7 mouse cellular contexts compared by ENCODE assay signal in the genomic region with DNA sequence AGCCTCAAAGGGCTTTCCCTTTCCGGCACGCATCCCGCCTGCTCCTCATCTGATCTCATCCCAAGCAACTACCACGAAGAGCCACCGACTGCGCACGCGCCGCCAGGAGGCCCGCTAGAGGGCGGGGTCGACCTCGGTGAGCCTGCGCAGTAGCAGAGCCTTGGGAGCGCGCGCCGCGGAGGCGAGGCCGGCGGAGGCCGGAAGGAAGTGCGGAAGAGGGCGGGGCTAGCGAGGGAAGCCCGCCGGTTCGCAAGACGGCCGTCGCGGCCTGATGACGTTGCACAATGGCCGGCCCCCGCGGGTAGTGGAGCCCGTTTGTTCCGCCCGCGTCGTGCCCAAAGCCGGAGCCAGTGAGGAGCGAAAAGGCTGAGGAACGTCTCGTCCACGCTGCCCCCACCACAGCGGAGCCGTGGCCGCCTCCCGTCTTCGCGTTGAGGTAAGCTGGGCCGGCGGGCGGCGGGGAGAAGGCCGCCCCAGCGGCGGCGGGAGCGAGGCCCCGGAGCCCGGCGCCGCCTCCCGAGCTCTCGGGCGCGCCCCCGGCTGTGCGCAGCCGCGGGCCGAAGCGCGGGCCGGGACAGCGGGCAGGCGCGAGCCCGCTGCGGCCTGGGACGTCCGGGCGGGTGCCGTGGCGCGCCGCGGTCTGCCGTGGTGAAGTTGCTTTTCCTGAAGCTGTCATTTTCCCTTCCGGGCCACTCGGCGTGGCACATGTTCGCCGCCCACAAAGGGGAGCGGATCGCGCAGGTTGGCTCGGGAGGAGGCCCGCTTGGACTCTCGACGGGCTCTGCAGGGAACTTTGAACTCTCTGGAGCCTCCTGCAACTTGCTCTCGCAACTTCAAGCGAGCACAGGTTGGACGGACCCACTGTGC. TPM values are rescaled to one million over a fixed set of nuclear protein-coding genes. Genes with fewer than 3 reads are reported as not detected.
DNase-seq lines count a peak whose midpoint lies in the region; ATAC-seq and TF ChIP-seq lines count a peak whose summit lies in the region.

A gene (plus strand): TSS at position 245 of the 867 bp plus-strand sequence.

- peak within 1 kb of the TSS; percentile 94 for H3K27ac ChIP-seq in embryonic facial prominence, embryonic 10.5 days (replicated peaks)
- peak within 1 kb of the TSS; percentile 98 for H3K27ac ChIP-seq in intestine, postnatal 0 days (ENCODE audit: low read depth, low read length)
- H3K27ac ChIP-seq in midbrain, embryonic 12.5 days (replicated peaks), result peak within 1 kb of the TSS; percentile 80
- peak within 1 kb of the TSS; percentile 91 for H3K27ac ChIP-seq in small intestine, adult 2 months (ENCODE audit: insufficient read depth, low read depth, low read length)

- peaks cover 36% of the 10 kb centered on the region for H3K36me3 ChIP-seq in embryonic facial prominence, embryonic 10.5 days (replicated peaks)
- H3K36me3 ChIP-seq in intestine, postnatal 0 days (ENCODE audit: control insufficient read depth, insufficient read depth), result peaks cover 14% of the 10 kb centered on the region
- peaks cover 22% of the 10 kb centered on the region for H3K36me3 ChIP-seq in midbrain, embryonic 12.5 days
- H3K36me3 ChIP-seq in small intestine, adult 2 months (ENCODE audit: control insufficient read depth, insufficient read depth, low read length), result peaks cover 7% of the 10 kb centered on the region; the same call in 1 of the 2 replicates

- peaks cover 23% of the 10 kb centered on the region for H3K4me1 ChIP-seq in embryonic facial prominence, embryonic 10.5 days
- H3K4me1 ChIP-seq in intestine, postnatal 0 days (replicated peaks; ENCODE audit: control insufficient read depth, insufficient read depth, low read length), result 0 out of 2 replicates have a peak, but pooled peaks cover 4% of the 10 kb centered on the region
- H3K4me1 ChIP-seq in midbrain, embryonic 12.5 days, result peaks cover 26% of the 10 kb centered on the region
- peaks cover 6% of the 10 kb centered on the region for H3K4me1 ChIP-seq in small intestine, adult 2 months (ENCODE audit: control insufficient read depth, insufficient read depth, insufficient read length, low read length)

- peak within 1 kb of the TSS; percentile 76 for H3K4me2 ChIP-seq in intestine, postnatal 0 days (replicated peaks; ENCODE audit: low read depth)
- H3K4me2 ChIP-seq in midbrain, embryonic 12.5 days (replicated peaks), result peak within 1 kb of the TSS; percentile 93

- H3K9me3 ChIP-seq in embryonic facial prominence, embryonic 10.5 days, result no peaks in the 10 kb centered on the region
- no peaks in the 10 kb centered on the region for H3K9me3 ChIP-seq in intestine, postnatal 0 days (ENCODE audit: control insufficient read depth)
- H3K9me3 ChIP-seq in midbrain, embryonic 12.5 days, result no peaks in the 10 kb centered on the region

- DNase-seq in adrenal gland, postnatal 10 days, result peak; percentile 99
- DNase-seq in embryonic facial prominence, embryonic 10.5 days (ENCODE audit: low spot score), result peak; percentile 100
- peak; percentile 49 for DNase-seq in gonadal fat pad, adult 2 months (ENCODE audit: low read depth)
- peak; percentile 100 for DNase-seq in left cerebral cortex, postnatal 4 days

- H3K4me3 ChIP-seq in embryonic facial prominence, embryonic 10.5 days, result peak within 1 kb of the TSS; percentile 89
- H3K4me3 ChIP-seq in intestine, postnatal 0 days (ENCODE audit: low read depth, low read length), result peak within 1 kb of the TSS; percentile 95
- H3K4me3 ChIP-seq in midbrain, embryonic 12.5 days, result peak within 1 kb of the TSS; percentile 95
- H3K4me3 ChIP-seq in small intestine, adult 2 months (ENCODE audit: low read depth, low read length), result peak within 1 kb of the TSS; percentile 83

- peak; percentile 72 for TF ChIP-seq POLR2A in small intestine, adult 2 months (IDR thresholded peaks at IDR 0.05; ENCODE audit: low read depth, low read length)

- ATAC-seq in intestine, postnatal 0 days, result peak; percentile 93
- peak; percentile 91 for ATAC-seq in midbrain, embryonic 12.5 days (ENCODE audit: low FRiP score, low read depth)

- WGBS in embryonic facial prominence, embryonic 10.5 days, result under 1% methylated on average over 107 of the region's 107 CpGs
- under 1% methylated on average over 78 of the region's 107 CpGs for WGBS in intestine, postnatal 0 days
- WGBS in midbrain, embryonic 12.5 days, result under 1% methylated on average over 102 of the region's 107 CpGs
- under 1% methylated on average over 101 of the region's 107 CpGs for WGBS in small intestine, adult 2 months

- intact Hi-C loops in left cerebral cortex, postnatal 4 days (cut with DNase I), result no loop called here

- H3K9ac ChIP-seq in intestine, postnatal 0 days (ENCODE audit: low read depth, low read length), result peak within 1 kb of the TSS; percentile 95
- H3K9ac ChIP-seq in midbrain, embryonic 12.5 days (replicated peaks), result peak within 1 kb of the TSS; percentile 92

- H3K27me3 ChIP-seq in embryonic facial prominence, embryonic 10.5 days (replicated peaks; ENCODE audit: low read depth, poor library complexity, severe bottlenecking), result no peaks in the 10 kb centered on the region
- H3K27me3 ChIP-seq in intestine, postnatal 0 days (replicated peaks; ENCODE audit: control insufficient read depth, insufficient read depth, low read length), result no peaks in the 10 kb centered on the region
- H3K27me3 ChIP-seq in midbrain, embryonic 12.5 days, result no peaks in the 10 kb centered on the region
- no peaks in the 10 kb centered on the region for H3K27me3 ChIP-seq in small intestine, adult 2 months (ENCODE audit: control insufficient read depth, insufficient read depth, low read length)

- peak; percentile 67 for TF ChIP-seq CTCF in intestine, postnatal 0 days (IDR thresholded peaks at IDR 0.05; ENCODE audit: low read depth)
- 0 out of 2 replicates have a peak, but pooled peaks have one; percentile 13 for TF ChIP-seq CTCF in small intestine, adult 2 months (IDR thresholded peaks at IDR 0.05; ENCODE audit: extremely low read depth, insufficient read length, insufficient replicate concordance, low read depth, low read length)

RNA-seq across cellular contexts. Expression of the gene that starts here (rescaled TPM):
- total RNA-seq in adrenal gland, postnatal 10 days (2021), result 10 to 100 TPM; 36.2 to 37.7 TPM
- 81.8 and 82.5 TPM in 2 replicates for polyA plus RNA-seq in embryonic facial prominence, embryonic 10.5 days (2016; fragmentation: Nextera tagmentation; extraction: Ambion mirVana)
- polyA plus RNA-seq in gonadal fat pad, adult 2 months (2012; rRNA removed), result 18.9 and 22.1 TPM in 2 replicates
- 24.0 and 26.1 TPM in 2 replicates for polyA plus RNA-seq in intestine, postnatal 0 days (2015; fragmentation: Nextera tagmentation; extraction: Ambion mirVana)
- 10 to 100 TPM; 47.9 to 49.3 TPM for total RNA-seq in left cerebral cortex, postnatal 4 days (2021)
- polyA plus RNA-seq in midbrain, embryonic 12.5 days (2016; fragmentation: Nextera tagmentation; extraction: Ambion mirVana), result 68.3 and 74.0 TPM in 2 replicates
- 13.6 and 23.3 TPM in 2 replicates for polyA plus RNA-seq in small intestine, adult 2 months (2012; rRNA removed)

Comparison
In these comparisons a context has a peak if more than half of its experiments do, and no peak if none do; other contexts are left out.
1. Peak in every context shown above with its lines: DNase-seq, ATAC-seq, H3K4me3 ChIP-seq and H3K27ac ChIP-seq.
2. DNase-seq: peak in every context shown above with its lines; median percentile 100 in embryonic facial prominence, embryonic 10.5 days; 100 in left cerebral cortex, postnatal 4 days; 99 in adrenal gland, postnatal 10 days; 49 in gonadal fat pad, adult 2 months.